Mouse (Mus musculus): ENCODE results near the gene Nthl1. TPM values are rescaled to one million over a fixed set of nuclear protein-coding genes. Genes with fewer than 3 reads are reported as not detected.

Nthl1 gene
- polyA plus RNA-seq, 1 experiment from 2014 or later = 5.0 TPM

DNA sequence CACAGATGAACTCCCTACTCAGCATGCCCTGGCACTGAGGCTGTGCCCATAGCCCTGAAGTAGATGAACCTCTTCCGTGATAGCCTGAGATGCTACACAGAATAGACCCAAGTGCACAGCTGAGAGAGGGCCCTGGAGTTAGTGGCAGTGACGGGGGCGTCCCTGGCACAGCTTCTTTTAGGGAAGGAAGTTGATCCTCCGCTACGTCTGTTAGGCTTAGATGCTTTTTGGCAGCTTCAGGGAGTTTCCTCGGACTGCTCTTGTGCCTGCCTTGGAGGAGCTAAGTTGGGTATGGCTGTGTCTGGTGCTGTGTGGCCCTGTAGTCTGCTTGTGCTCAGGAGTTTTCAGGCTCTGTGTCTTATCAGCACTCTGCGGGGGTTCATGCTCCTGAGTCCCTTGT lies 41.8 kb downstream of the Nthl1 start:
- WGBS = 85% methylated on average over 7 of the region's 7 CpGs
- no peak overlapping the region for H3K4me3 ChIP-seq (ENCODE audit: low read depth, low read length)
- ATAC-seq = no peak
- peaks cover 16% of the 10 kb centered on the region; the same call in 1 of the 2 replicates for H3K4me1 ChIP-seq (replicated peaks; ENCODE audit: control insufficient read depth, insufficient read depth, low read length)
- H3K36me3 ChIP-seq (ENCODE audit: control insufficient read depth, insufficient read depth) = peaks cover 38% of the 10 kb centered on the region
- no peak overlapping the region for H3K9ac ChIP-seq (ENCODE audit: low read depth, low read length)
- no peaks in the 10 kb centered on the region for H3K9me3 ChIP-seq (ENCODE audit: control insufficient read depth)
- TF ChIP-seq CTCF (IDR thresholded peaks at IDR 0.05; ENCODE audit: low read depth) = no peak
- H3K27me3 ChIP-seq (replicated peaks; ENCODE audit: control insufficient read depth, insufficient read depth, low read length) = no peaks in the 10 kb centered on the region
- no peak overlapping the region for H3K4me2 ChIP-seq (replicated peaks; ENCODE audit: low read depth)
- H3K27ac ChIP-seq (ENCODE audit: low read depth, low read length) = no peak overlapping the region

DNA sequence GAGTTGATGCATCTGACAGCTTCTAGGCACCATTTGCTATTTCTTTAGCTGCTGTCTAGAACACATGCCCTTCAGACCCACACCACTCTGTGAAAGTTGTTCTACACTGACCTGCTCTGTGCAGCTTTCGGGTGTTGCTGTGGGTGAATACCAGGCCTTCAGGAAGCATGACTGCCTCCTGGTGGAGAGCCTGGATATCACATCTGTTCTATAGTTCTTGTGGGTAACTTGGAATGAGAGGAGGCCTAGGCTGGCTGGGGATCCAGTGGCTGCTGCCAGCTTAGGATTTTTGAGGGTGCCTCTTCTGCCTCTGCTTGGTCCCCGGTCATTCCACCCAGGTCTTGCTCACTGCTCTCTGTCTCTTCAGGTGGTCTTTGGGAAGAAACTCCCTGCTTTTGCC lies 43.7 kb downstream of the Nthl1 start:
- TF ChIP-seq CTCF (IDR thresholded peaks at IDR 0.05; ENCODE audit: low read depth) = peak; percentile 90
- peaks cover 57% of the 10 kb centered on the region for H3K36me3 ChIP-seq (ENCODE audit: control insufficient read depth, insufficient read depth)
- H3K9me3 ChIP-seq (ENCODE audit: control insufficient read depth) = no peaks in the 10 kb centered on the region
- H3K4me1 ChIP-seq (replicated peaks; ENCODE audit: control insufficient read depth, insufficient read depth, low read length) = peaks cover 8% of the 10 kb centered on the region; the same call in 1 of the 2 replicates
- no peak overlapping the region for H3K27ac ChIP-seq (ENCODE audit: low read depth, low read length)
- H3K4me3 ChIP-seq (ENCODE audit: low read depth, low read length) = no peak overlapping the region
- H3K27me3 ChIP-seq (replicated peaks; ENCODE audit: control insufficient read depth, insufficient read depth, low read length) = no peaks in the 10 kb centered on the region
- ATAC-seq = no peak; the same call in 1 of the 2 replicates
- H3K4me2 ChIP-seq (replicated peaks; ENCODE audit: low read depth) = no peak overlapping the region
- 58% methylated on average over 2 of the region's 2 CpGs for WGBS
- H3K9ac ChIP-seq (ENCODE audit: low read depth, low read length) = no peak overlapping the region

DNA sequence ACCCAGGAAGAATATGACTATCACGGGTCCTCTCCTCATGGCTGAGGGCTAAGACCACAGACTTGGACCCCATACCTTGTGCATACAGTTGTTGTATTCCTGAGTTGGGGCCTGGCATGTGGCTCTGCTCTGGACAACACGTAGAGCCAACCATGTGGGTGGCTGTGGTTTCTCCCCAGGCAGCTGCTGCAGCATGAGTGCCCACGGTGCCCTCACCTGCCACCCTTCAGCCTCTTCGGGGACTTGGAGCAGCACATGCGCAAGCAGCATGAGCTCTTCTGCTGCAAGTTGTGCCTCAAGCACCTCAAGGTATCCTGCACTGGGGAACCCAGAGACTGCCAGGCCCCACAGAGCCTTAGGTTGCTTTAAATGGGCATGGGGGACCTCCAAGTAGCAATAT lies 44.4 kb downstream of the Nthl1 start:
- peak overlapping the region; percentile 21 for H3K27ac ChIP-seq (ENCODE audit: low read depth, low read length)
- no peak for ATAC-seq
- 94% methylated on average over 5 of the region's 5 CpGs for WGBS
- no peak overlapping the region for H3K9ac ChIP-seq (ENCODE audit: low read depth, low read length)
- H3K9me3 ChIP-seq (ENCODE audit: control insufficient read depth) = no peaks in the 10 kb centered on the region
- H3K27me3 ChIP-seq (replicated peaks; ENCODE audit: control insufficient read depth, insufficient read depth, low read length) = no peaks in the 10 kb centered on the region
- no peak overlapping the region for H3K4me2 ChIP-seq (replicated peaks; ENCODE audit: low read depth)
- TF ChIP-seq CTCF (IDR thresholded peaks at IDR 0.05; ENCODE audit: low read depth) = no peak
- no peak overlapping the region for H3K4me3 ChIP-seq (ENCODE audit: low read depth, low read length)
- peaks cover 1% of the 10 kb centered on the region; the same call in 1 of the 2 replicates for H3K4me1 ChIP-seq (replicated peaks; ENCODE audit: control insufficient read depth, insufficient read depth, low read length)
- peaks cover 63% of the 10 kb centered on the region for H3K36me3 ChIP-seq (ENCODE audit: control insufficient read depth, insufficient read depth)

DNA sequence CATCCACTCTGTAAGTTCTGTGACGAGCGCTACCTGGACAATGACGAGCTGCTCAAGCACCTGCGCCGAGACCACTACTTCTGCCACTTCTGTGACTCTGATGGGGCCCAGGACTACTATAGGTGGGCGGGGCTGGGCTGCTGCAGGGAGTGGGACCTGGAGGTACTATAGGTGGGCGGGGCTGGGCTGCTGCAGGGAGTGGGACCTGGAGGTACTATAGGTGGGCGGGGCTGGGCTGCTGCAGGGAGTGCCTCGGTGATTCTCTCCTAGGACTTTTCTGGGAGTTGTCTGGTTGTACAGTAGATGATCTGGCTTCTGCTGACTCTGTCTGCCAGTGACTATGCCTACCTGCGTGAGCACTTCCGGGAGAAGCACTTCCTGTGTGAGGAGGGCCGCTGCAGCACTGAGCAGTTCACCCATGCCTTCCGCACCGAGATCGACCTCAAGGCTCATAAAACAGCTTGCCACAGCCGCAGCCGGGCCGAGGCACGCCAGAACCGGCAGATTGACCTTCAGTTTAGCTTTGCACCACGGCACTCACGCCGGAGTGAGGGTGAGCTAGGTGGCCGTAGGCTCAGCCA lies 45.1 kb downstream of the Nthl1 start:
- no peaks in the 10 kb centered on the region for H3K4me1 ChIP-seq (replicated peaks; ENCODE audit: control insufficient read depth, insufficient read depth, low read length)
- no peaks in the 10 kb centered on the region for H3K9me3 ChIP-seq (ENCODE audit: control insufficient read depth)
- peak overlapping the region; percentile 62 for H3K27ac ChIP-seq (ENCODE audit: low read depth, low read length)
- H3K27me3 ChIP-seq (replicated peaks; ENCODE audit: control insufficient read depth, insufficient read depth, low read length) = no peaks in the 10 kb centered on the region
- WGBS = 49% methylated on average over 24 of the region's 24 CpGs
- no peak for TF ChIP-seq CTCF (IDR thresholded peaks at IDR 0.05; ENCODE audit: low read depth)
- H3K4me3 ChIP-seq (ENCODE audit: low read depth, low read length) = no peak overlapping the region
- H3K9ac ChIP-seq (ENCODE audit: low read depth, low read length) = no peak overlapping the region
- peaks cover 67% of the 10 kb centered on the region for H3K36me3 ChIP-seq (ENCODE audit: control insufficient read depth, insufficient read depth)
- ATAC-seq = peak; percentile 76
- peak overlapping the region; percentile 48 for H3K4me2 ChIP-seq (replicated peaks; ENCODE audit: low read depth)

DNA sequence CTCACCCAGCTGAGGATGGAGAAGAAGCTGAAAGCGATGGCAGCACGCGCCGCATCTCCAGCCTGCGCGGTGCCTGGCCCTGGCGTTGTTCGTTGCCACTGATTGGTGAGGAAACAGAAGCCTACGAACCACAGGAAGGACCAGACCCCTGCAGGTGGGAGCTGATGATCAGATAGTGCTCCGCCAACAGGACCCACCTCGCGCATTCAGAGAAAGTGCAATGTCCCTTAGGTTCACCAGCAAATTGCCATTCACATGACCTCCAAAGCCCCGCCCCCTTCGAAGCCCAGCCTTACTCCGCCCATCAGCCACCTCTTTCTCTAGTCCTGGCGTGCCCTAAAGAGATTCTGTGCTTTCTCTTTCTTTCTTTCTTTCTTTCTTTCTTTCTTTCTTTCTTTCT lies 54.0 kb downstream of the Nthl1 start:
- no peak for TF ChIP-seq CTCF (IDR thresholded peaks at IDR 0.05; ENCODE audit: low read depth)
- Histone ChIP-seq H3K9ac (ENCODE audit: low read depth, low read length) (no peak overlapping the region; the same call in 1 of the 2 replicates), H3K4me2 (replicated peaks; ENCODE audit: low read depth) (peak overlapping the region; percentile 45), H3K4me3 (ENCODE audit: low read depth, low read length) (0 out of 2 replicates have a peak overlapping the region, but pooled peaks have one; percentile 2), H3K9me3 (ENCODE audit: control insufficient read depth) (no peaks in the 10 kb centered on the region), H3K4me1 (replicated peaks; ENCODE audit: control insufficient read depth, insufficient read depth, low read length) (peaks cover 6% of the 10 kb centered on the region; the same call in 1 of the 2 replicates), H3K27ac (ENCODE audit: low read depth, low read length) (no peak overlapping the region), H3K27me3 (replicated peaks; ENCODE audit: control insufficient read depth, insufficient read depth, low read length) (peaks cover 36% of the 10 kb centered on the region), H3K36me3 (ENCODE audit: control insufficient read depth, insufficient read depth) (peaks cover 7% of the 10 kb centered on the region)
- 37% methylated on average over 16 of the region's 16 CpGs for WGBS
- 0 out of 2 replicates have a peak, but pooled peaks have one; percentile 61 for ATAC-seq

DNA sequence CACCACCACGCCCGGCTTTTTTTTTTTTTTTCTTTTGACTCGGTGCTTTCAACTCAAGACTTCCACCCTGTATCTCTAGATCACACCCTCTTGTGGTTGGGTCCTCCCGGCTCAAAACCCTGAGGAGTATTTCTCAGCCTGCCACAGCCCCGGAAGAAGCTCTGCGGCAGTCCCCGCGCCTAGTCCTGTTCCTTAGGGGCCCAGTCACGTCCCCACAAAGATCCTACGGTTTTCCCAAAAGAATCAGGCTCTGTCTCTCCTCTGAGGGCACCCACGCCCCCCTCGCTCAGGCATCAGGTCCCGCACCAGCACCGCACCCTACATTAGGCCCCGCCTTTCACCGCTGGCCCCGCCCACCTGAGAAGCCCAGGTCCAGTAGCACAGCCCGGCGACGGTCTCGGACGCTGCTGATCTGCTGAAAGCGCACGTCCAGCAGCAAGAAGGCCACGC lies 54.7 kb downstream of the Nthl1 start:
- peaks cover under 1% of the 10 kb centered on the region; the same call in 1 of the 2 replicates for H3K36me3 ChIP-seq (ENCODE audit: control insufficient read depth, insufficient read depth)
- WGBS = under 1% methylated on average over 25 of the region's 25 CpGs
- H3K27me3 ChIP-seq (replicated peaks; ENCODE audit: control insufficient read depth, insufficient read depth, low read length) = peaks cover 36% of the 10 kb centered on the region

More for the DNA sequence above, 54.7 kb downstream of the Nthl1 start:
- Histone ChIP-seq H3K4me1 (replicated peaks; ENCODE audit: control insufficient read depth, insufficient read depth, low read length) (peaks cover 6% of the 10 kb centered on the region; the same call in 1 of the 2 replicates), H3K4me3 (ENCODE audit: low read depth, low read length) (peak overlapping the region; percentile 38), H3K4me2 (replicated peaks; ENCODE audit: low read depth) (peak overlapping the region; percentile 61), H3K9ac (ENCODE audit: low read depth, low read length) (peak overlapping the region; percentile 26; the same call in 1 of the 2 replicates), H3K9me3 (ENCODE audit: control insufficient read depth) (no peaks in the 10 kb centered on the region), H3K27ac (ENCODE audit: low read depth, low read length) (no peak overlapping the region)
- peak; percentile 46 for ATAC-seq
- TF ChIP-seq CTCF (IDR thresholded peaks at IDR 0.05; ENCODE audit: low read depth) = peak; percentile 11; the same call in 1 of the 2 replicates

Data from intestine, postnatal 0 days (tissue).